Mouse (Mus musculus): ENCODE measurements at regions not wholly inside any gene's neighbourhood (a gene's known extent, or its start where the extent isn't known, plus 50 kb on each side); places are given as distances from the start of the nearest gene placed in this dataset.
A peak's percentile ranks its signal among the peaks of the same experiment; 100 is the strongest.

DNA sequence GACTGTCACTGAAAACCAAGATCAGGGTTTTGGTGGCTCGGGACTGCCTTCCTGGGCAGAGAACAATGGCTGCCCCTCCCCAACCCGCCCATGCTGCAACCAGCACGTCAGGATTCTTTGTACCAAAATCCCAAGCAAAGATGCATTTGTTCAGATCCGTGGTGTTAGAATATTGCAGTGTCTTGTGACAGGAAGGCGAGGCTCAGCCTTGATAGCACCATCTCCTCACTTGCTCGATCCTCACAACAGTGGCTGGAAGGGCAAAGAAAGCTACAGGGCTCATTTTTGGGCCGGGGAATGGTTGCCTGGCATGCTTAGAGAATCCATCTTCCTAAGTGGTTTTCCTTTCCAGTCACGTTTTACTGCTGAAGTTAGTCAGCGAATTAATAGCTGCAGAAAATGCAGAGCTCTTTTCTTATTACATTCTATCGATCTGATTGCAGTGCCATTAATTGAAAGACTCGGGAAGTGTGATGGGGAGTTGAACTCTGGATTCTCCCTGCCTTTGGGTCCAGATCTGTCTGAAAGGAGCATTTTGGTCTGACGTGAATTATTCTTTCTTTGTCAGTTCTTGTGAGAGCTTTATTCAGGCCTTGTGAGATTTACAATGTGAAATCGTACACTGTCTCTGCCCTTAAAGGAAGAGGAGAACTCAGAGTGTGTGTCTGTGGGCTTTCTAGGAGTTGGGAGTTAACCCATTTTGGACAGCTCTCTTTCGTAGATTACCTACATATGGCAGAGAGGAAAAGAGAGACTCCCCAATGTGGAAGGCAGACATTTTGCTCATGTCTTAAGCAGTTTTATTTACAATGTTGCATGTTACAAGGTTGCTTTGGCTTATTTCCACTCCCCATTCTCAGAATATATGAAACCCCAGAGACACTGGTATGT, 213.3 kb upstream of the Ubash3b start:
- no peak for TF ChIP-seq CTCF (IDR thresholded peaks at IDR 0.05)
- Histone ChIP-seq H3K4me3 (no peak overlapping the region; the same call in 1 of the 2 replicates), H3K27ac (peak overlapping the region; percentile 89)
- no peak for DNase-seq
- intact Hi-C loops (cut with DNase I) = loop anchor here (5.0 kb wide), 3 partner anchors 87 to 577 kb away; no protein-coding TSS in a partner anchor

- intact Hi-C loops (cut with DNase I) = no loop called here
- TF ChIP-seq CTCF (IDR thresholded peaks at IDR 0.05) = no peak
- H3K27ac ChIP-seq = no peak overlapping the region
- no peak overlapping the region for H3K4me3 ChIP-seq
- DNase-seq = no peak
Measured at GRCm38 (mm10) chr9:41366405-41366804, 204.9 kb upstream of the Ubash3b start.

DNA sequence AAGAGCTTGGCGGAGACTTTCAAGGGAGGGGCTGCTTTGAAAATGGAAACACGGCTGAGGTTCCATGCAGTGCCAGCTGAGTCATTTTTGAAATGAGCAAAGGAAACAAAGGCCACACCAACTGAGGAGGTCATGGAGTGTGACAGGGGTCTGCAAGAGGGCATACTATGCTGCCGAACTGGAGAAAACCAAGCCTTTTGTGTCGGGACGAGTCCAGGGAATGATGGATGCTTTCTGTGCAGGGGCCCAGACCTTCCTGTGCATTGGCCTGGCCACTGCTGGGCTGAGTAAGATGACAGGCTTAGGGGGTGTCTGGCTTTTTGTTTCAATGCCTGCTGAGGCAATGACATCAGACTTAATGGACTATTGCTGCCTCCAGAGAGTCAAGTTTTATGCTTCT, 203.8 kb upstream of the Ubash3b start:
- intact Hi-C loops (cut with DNase I) = no loop called here
- no peak for TF ChIP-seq CTCF (IDR thresholded peaks at IDR 0.05)
- DNase-seq = no peak
- Histone ChIP-seq H3K4me3 (no peak overlapping the region), H3K27ac (no peak overlapping the region)

GRCm38 (mm10) chr9:41364442-41365250, 203.1 kb upstream of the Ubash3b start:
- no peak for DNase-seq
- TF ChIP-seq CTCF (IDR thresholded peaks at IDR 0.05) = no peak
- intact Hi-C loops (cut with DNase I) = no loop called here

DNA sequence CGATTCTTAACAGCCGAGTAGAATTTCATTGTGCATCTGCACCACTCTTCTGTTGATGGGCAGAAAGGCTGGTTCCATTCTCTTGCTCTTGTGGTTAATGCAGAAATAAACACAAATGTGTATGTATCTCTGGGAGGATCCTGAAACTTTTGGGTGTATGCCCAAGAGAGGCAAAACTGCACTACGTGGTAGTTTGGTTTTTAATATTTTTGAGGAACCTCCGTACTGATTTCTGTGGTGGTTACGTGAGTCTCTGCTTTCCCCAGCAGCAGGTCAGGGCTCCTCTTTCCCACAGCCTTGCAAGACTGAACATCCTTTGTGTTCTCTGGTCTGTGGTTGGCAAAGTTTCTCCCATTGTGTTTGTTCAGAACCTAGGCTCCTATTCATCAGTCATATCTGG, 198.9 kb upstream of the Ubash3b start:
- no peak for DNase-seq
- Histone ChIP-seq H3K4me3 (no peak overlapping the region), H3K27ac (no peak overlapping the region)
- intact Hi-C loops (cut with DNase I) = no loop called here
- no peak for TF ChIP-seq CTCF (IDR thresholded peaks at IDR 0.05)

More at GRCm38 (mm10) chr9:41364442-41365250, 203.1 kb upstream of the Ubash3b start:
- Histone ChIP-seq H3K27ac (no peak overlapping the region), H3K4me3 (no peak overlapping the region)

DNA sequence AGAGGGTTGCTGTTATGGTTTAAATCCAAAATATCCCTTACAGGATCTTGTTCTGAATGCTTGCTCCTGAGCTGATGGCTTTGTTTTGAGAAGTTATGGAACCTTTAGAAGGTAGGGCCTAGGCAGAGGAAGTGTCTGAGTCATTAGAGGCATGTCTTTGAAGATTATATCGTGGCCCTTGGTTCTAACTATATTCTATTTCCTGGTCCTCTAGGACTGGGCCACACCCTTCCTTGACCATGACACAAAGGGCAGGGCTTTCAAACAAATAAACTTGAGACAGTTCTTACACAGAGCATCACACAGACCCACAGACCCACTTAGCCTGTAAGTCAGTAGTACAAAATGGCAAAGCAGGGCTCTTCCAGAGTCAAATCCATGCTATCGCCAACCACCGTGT, 197.8 kb upstream of the Ubash3b start:
- H3K27ac ChIP-seq = no peak overlapping the region
- intact Hi-C loops (cut with DNase I) = no loop called here
- no peak for TF ChIP-seq CTCF (IDR thresholded peaks at IDR 0.05)
- no peak for DNase-seq
- no peak overlapping the region for H3K4me3 ChIP-seq

- TF ChIP-seq CTCF (IDR thresholded peaks at IDR 0.05) = no peak
- intact Hi-C loops (cut with DNase I) = no loop called here
- DNase-seq = no peak
- Histone ChIP-seq H3K27ac (no peak overlapping the region), H3K4me3 (no peak overlapping the region)
Measured at GRCm38 (mm10) chr9:41345338-41345737, 183.8 kb upstream of the Ubash3b start.

- no peak for TF ChIP-seq CTCF (IDR thresholded peaks at IDR 0.05)
- intact Hi-C loops (cut with DNase I) = no loop called here
- Histone ChIP-seq H3K27ac (no peak overlapping the region), H3K4me3 (no peak overlapping the region)
- DNase-seq = no peak
Measured at GRCm38 (mm10) chr9:41337375-41337774, 175.9 kb upstream of the Ubash3b start.

- DNase-seq = no peak
- Histone ChIP-seq H3K27ac (no peak overlapping the region), H3K4me3 (no peak overlapping the region)
- no peak for TF ChIP-seq CTCF (IDR thresholded peaks at IDR 0.05)
- intact Hi-C loops (cut with DNase I) = no loop called here
Measured at GRCm38 (mm10) chr9:41336801-41337200, 175.3 kb upstream of the Ubash3b start.

DNA sequence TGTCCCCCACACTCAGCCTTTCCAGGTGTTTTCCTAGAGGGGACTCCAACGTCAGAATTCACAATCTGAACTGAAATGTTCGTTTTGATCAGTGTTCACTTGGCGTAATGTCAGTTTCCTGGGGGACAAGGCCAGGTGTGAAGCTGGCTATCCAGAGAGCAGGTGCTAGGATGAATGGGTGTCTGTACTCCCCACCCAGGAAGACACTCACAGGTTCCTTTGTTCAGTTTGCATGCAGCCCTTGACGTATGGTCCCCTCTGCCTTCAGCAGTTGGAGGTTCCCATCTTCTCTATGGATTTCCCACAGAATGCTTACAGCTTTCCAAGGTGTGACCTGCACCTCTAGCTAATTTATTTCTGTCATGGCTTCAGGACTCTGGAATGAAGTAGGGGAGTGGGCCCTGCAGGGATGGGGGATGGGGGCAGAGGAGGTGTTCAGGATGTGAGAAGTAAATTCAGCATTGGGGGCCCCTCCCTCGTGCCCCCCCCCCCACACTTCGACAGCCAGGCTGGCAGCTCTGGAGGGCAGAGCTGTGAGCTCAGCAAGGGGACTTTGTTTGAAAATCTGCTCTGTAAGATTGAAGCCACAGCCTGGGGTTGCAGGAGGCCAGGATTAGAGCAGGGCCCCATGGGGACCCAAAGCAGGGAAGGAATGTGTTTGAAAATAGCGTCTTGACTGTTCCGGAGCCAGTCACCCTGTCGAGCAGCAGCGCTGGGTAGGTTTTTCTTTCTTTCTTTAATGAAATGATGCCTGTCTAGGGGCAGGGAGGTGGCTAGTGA, 173.2 kb upstream of the Ubash3b start:
- Histone ChIP-seq H3K4me3 (no peak overlapping the region), H3K27ac (no peak overlapping the region)
- TF ChIP-seq CTCF (IDR thresholded peaks at IDR 0.05) = no peak
- DNase-seq = no peak
- intact Hi-C loops (cut with DNase I) = no loop called here

GRCm38 (mm10) chr9:41333526-41333925, 172.0 kb upstream of the Ubash3b start:
- no peak for DNase-seq
- no peak overlapping the region for H3K27ac ChIP-seq
- no peak for TF ChIP-seq CTCF (IDR thresholded peaks at IDR 0.05)
- intact Hi-C loops (cut with DNase I) = no loop called here
- H3K4me3 ChIP-seq = no peak overlapping the region

DNA sequence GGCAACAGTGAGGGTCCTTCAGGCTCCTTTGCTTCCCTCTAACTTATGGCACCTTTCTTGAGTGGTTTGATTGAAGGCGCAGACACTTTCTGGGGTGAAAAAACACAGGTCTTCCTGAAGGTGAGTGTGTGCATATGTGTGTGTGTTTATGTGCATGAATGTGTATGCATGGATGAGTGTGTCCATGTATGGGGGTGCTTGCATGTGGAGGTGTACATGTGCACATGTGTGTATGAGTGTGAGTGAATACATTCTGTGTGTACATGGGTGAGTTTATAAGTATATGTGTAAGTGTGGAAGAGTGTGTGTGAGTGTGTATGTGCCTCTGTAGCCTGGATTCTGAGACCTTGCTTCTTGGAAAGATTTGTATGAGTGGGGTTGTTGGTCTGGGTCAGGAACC, 167.5 kb upstream of the Ubash3b start:
- peak overlapping the region; percentile 56 for H3K4me3 ChIP-seq
- DNase-seq = no peak
- intact Hi-C loops (cut with DNase I) = no loop called here
- TF ChIP-seq CTCF (IDR thresholded peaks at IDR 0.05) = no peak
- H3K27ac ChIP-seq = peak overlapping the region; percentile 81; the same call in 1 of the 2 replicates
